Mouse (Mus musculus) ES-Bruce4 (cell line): ENCODE measurements at regions not wholly inside any gene's neighbourhood (a gene's known extent, or its start where the extent isn't known, plus 50 kb on each side); places are given as distances from the start of the nearest gene placed in this dataset.

Source experiments
- CTCF ChIP-seq: IDR thresholded peaks from one replicate; pipeline ENCODE4 v1.8.1; 2011; ENCODE audit warnings: low read depth, low read length
- EP300 ChIP-seq: IDR thresholded peaks from 2 replicates; pipeline ENCODE4 v1.6.1; 2011; ENCODE audit warnings: low read depth, low read length; ENCODE audit not compliant: insufficient read depth
- POLR2A ChIP-seq: IDR thresholded peaks from one replicate; pipeline ENCODE4 v1.8.1; 2011; ENCODE audit warnings: low read length; ENCODE audit not compliant: insufficient read depth

GRCm38 (mm10) chr11:63391478-63391877 lies 262.7 kb downstream of the Pmp22 start:
- TF ChIP-seq CTCF (no peak), EP300 (no peak), POLR2A (no peak)
